Mouse (Mus musculus) bone marrow macrophage, adult 2 months (primary cell): ENCODE measurements around the gene Serpina11.

Experiments
- CTCF ChIP-seq: IDR thresholded peaks from 2 replicates; pipeline ENCODE4 v1.5.1; 2012; ENCODE audit warnings: low read depth, mild to moderate bottlenecking, low read length, moderate library complexity
- POLR2A ChIP-seq: IDR thresholded peaks from 2 replicates; pipeline ENCODE4 v1.6.1; 2012; ENCODE audit warnings: mild to moderate bottlenecking, low read depth, low read length, borderline replicate concordance

GRCm38 (mm10) chr12:104013620-104014019, 23.9 kb upstream of the Serpina11 start, which contains the start of gene Serpina9:
- TF ChIP-seq CTCF: no peak
- no peak for TF ChIP-seq POLR2A
